Mouse (Mus musculus) left cerebral cortex, postnatal 36 days (tissue): ENCODE data around the gene Gorab. TPM values are rescaled to one million over a fixed set of nuclear protein-coding genes. Genes with fewer than 3 reads are reported as not detected.

Source experiments
- DNase-seq, 2 experiments: peaks; one replicate each; pipeline ENCODE4 v3.0.0; 2021 to 2022; ENCODE audit warnings: low spot score in 2 of 2, mixed read lengths in 1 of 2
- intact Hi-C: fragments of 180-260 bp; cut with DNase I; formaldehyde crosslinking; loops from one replicate; pipeline ENCODE4 v1.15.1; 2025
- total RNA-seq, 2 experiments: library from RNA; stranded (reverse); gene quantifications; 2 replicates each; pipeline ENCODE4 v1.2.3; 2021

Gorab gene
- total RNA-seq, 2 experiments from 2014 or later, result 10.1 to 10.7 TPM

DNA sequence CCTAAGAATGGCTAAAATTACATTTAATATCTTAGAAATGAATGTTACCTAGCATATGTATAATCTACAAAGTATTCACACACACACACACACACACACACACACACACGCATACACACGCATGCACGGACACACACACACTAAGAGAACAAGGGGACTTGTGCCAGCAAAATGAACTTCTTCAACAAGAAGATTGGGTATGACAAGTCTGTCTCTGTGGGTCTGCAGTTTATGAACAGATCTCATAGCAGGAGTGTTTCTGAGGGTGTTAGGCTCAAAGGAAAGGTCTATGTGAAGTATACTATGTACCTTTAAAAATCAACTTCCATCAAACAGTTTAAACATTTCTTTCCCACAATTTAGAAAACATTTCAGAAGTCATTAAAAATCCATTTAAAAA, 43.9 kb downstream of the Gorab start:
- no peak for DNase-seq
- intact Hi-C loops, result no loop called here

DNA sequence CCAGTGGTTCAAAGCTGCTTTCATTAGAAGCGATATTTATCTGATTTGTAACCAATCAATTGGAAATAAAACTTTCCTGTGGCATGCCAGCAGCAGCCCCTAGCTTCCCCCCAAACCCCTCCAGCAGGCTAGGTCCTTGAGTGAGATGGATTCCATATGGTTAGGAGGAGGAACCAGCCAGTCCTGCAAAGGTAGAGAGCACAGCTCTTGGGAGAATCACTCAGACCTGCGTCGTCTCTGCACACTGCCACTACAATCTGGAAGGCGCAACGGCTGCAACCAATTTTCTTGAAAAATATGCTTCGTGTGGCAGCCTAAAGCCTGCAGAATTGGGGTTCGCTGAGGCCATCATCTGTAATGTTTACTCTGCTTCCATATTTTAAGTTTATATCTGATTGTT, 45.3 kb downstream of the Gorab start:
- intact Hi-C loops, result no loop called here

DNA sequence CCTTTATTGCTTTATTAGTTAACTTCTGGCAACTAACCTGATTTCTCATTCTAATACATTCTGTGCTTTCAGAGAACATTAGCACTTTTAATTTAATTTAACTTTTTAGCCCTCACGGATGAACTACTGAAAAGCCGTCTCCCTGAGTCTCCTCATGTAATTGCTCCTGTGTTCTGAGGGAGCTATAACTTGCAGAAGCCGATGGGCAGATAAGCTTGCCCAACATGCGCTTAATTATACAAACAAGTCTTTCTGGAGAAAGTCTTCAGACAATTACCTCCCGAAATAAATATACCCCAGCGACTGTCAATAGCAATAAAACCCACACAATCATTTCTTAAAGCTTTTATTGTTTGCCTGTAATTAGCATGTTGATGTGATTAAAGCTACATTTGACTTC, 45.7 kb downstream of the Gorab start:
- intact Hi-C loops, result no loop called here

More for the DNA sequence above, 45.3 kb downstream of the Gorab start:
- DNase-seq, result no peak

DNA sequence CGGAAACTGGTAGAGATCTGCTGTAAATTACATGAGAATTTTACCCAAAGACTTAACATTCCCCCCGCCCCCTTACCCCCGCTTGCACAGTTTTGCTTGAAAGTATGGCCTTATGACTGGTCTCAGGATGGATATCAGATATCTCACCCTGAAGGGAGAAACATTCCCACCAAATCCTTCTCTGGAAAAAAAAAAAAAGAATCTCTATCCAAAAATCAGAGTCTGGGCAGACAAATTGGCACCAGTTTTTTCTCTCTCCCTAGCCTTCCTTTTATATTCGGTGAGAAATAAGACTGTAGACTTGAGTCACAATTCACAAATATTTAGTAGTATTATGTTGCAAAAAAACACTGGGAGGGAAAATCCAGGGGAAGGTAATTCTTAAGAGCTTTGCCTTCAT, 47.3 kb downstream of the Gorab start:
- no peak for DNase-seq

More for the DNA sequence above, 45.7 kb downstream of the Gorab start:
- DNase-seq, result no peak

DNA sequence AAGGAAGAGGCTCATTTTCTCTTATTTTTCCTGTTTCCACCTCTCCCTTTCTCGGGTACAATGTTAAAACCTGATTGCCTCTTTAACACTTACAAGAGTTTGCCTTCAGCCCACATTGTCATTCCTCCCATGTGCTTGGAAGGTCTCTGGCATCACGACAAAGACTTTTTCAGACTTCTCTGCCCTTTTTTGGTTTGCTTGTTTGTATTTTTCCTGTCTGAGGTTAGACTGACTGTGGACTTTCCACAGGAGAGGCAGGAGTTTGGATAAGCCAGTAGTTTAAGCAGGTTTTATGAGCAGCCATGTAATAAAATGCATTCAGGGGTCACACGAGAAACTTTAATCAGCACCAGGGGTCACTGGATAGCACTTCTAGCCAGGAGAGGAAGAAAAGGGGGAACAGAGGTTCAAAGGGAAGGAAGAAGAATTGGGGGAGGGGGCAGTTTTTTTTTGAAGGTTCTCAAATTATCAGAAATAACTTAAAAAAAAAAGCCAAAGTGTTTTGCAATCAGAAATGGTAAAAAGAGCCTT, 47.8 kb downstream of the Gorab start:
- DNase-seq, result no peak
- intact Hi-C loops, result no loop called here

More for the DNA sequence above, 47.3 kb downstream of the Gorab start:
- intact Hi-C loops, result no loop called here

DNA sequence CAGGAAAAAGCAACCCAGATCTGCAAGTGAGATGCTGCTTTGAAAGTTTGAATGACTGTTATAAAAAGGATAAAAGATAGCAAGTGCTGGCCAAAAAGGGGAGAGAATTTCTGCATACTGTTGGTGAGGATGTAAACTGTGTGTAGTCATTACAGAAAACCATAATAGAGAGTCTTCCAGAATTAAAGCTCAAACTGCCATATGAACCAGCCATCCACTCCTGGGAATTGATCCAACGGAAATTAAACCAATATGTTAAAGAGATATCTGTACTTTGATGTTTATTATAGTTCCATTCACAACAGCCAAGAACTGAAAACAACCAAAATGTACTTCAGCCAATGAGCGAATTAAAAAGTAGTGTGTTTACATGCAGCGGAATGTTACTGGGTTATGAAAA, 52.5 kb downstream of the Gorab start:
- no peak for DNase-seq
- intact Hi-C loops, result no loop called here

DNA sequence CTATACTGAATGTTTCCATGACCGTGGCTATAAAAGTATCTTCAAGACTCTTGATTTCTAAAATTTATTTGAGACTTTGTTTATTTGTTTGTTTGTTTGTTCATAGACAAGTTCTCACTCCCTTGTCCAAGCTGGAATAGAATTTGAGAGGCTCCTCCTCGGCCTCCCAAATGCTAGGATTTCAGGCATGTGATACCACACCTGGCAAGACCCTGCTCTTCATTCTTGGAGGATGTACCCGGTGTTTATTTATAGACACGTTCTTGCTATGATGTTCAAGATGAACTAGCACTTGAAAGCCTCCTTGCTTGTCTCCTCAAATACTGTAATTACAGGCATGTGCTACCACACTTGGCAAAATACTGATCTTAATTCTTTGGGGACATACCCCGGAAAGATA, 57.9 kb downstream of the Gorab start:
- intact Hi-C loops, result no loop called here

DNA sequence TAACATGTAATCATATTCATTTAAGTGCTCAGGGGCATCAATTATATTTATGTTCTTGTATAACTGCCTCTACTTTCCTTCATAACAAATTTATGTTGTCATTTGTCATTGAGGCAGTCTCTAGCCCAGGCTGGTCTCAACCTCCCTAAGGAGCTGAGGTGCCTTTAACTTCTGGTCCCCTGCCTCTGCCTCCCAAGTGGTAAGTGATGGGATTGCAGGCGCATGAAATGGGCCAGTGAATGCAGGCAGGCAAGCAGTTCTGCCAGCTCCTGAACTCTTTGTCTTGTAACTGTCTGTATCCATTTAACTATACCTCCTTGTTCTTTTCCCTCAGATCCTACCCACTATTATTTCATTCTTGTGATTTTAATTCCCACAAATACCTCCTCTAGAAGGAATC, 58.5 kb downstream of the Gorab start:
- intact Hi-C loops, result no loop called here
- DNase-seq, result no peak

More for the DNA sequence above, 57.9 kb downstream of the Gorab start:
- DNase-seq, result no peak

DNA sequence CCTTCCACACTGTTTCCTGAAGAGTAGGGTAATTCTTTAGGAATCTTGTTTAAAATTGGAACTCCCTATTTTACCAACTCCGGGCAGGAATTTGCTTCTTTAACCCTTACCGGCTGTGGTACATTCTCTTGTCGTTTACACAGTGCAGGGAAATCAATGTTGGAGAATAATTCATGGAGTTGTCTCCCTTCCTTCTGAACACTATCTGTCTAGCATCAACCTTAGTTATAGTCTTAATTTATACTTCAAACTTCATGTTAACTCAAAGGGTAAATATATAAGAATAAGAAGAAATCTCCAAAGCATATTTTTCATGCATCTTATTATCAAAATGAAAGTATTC, 64.3 kb downstream of the Gorab start:
- intact Hi-C loops, result no loop called here

DNA sequence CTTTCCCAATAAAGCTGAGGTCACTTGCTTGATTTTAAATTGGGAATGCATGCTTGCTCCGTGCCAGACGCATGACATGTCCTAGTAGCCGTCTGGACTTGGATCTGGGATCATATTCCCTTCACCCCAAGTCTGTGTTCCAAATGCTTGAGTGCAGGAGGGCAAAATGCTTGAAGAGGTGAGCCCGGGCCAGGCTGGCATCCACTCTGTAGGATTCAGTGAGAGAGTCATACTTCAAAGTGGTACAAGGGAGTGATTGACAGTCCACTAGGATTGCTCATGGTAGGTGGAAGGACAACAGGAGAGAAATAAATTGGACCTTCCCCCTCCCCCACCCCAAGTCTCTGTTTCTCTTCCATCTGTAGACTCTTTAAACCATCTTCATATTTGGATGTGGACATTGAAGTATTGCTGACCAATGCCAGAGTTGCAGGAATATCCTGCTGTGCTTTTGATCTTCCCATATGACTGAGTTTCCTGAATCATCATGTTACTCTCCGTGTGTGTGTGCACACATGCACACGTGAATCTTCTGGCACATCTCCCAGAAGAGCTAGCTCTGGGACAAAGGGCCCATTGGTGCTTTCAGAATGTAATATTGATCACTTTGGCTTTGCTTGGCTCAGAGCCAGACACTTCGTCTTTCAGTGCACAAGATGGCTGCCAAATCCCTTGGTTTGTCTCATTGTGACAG, 64.8 kb downstream of the Gorab start:
- intact Hi-C loops, result no loop called here
- no peak for DNase-seq

More for the DNA sequence above, 64.3 kb downstream of the Gorab start:
- DNase-seq, result no peak

DNA sequence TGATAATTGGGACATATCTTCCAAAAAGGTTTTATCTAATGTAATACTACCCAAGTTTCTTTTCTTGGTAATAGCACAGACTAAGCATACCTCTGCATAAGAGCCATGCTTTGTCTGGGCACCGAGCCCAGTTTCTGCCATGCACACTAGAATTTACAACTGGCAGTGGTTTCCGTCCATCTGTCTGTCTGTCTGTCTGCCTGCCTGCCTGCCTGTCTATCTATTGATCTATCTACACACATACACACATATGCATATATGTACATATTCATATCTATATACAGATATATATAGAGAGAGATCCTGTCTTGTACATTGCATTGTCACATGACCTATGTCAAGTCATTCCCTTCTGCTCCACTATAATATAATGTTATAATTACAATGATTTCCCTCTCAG, 65.6 kb downstream of the Gorab start:
- DNase-seq, result no peak
- intact Hi-C loops, result no loop called here

Other genes starting within 250 kb of the Gorab start
- 1 to 10 TPM; 5.2 to 5.3 TPM for gene Prrx1, start 90.0 kb downstream of the Gorab start, total RNA-seq